Mouse (Mus musculus) lung, adult 2 months (tissue): ENCODE data around the gene Mad1l1. TPM values are rescaled to one million over a fixed set of nuclear protein-coding genes. Genes with fewer than 3 reads are reported as not detected.

Experiments
- DNase-seq: peaks from one replicate; pipeline ENCODE4 v3.0.0; 2022
- H3K4me1 ChIP-seq: fragments of 200-500 bp; 2 replicates; pipeline ENCODE4 v1.6.1; 2011; ENCODE audit warnings: low read length; ENCODE audit not compliant: control insufficient read depth, insufficient read depth
- H3K4me3 ChIP-seq: fragments of 200-500 bp; replicated peaks from 2 replicates; pipeline ENCODE3; 2011; ENCODE audit warnings: low read depth, mild to moderate bottlenecking, control low read depth, low read length; ENCODE audit errors: extremely low read depth
- CTCF ChIP-seq: fragments of 200-500 bp; IDR thresholded peaks from 2 replicates; pipeline ENCODE4 v1.5.1; 2011; ENCODE audit warnings: mild to moderate bottlenecking, low read length, control low read depth; ENCODE audit not compliant: insufficient read depth
- POLR2A ChIP-seq: fragments of 200-500 bp; IDR thresholded peaks from 2 replicates; pipeline ENCODE4 v1.6.1; 2011; ENCODE audit warnings: low read depth, mild to moderate bottlenecking, control low read depth, low read length, borderline replicate concordance; ENCODE audit errors: extremely low read depth
- WGBS: fragments of 180-500 bp; shearing (Covaris S2); methylation state at CpG from one replicate; pipeline ENCODE4 v1.1.7; 2018; 5-methylcytosine and 5-hydroxymethylcytosine counted together
- polyA plus RNA-seq: library from polyadenylated mRNA; depleted of rRNA; stranded (reverse); fragments of >200 nt; gene quantifications from 2 replicates; pipeline ENCODE4 v1.2.3, GENCODE M21; 2012

Gene Mad1l1
- polyA plus RNA-seq, 1 experiment: 21.6 TPM

DNA sequence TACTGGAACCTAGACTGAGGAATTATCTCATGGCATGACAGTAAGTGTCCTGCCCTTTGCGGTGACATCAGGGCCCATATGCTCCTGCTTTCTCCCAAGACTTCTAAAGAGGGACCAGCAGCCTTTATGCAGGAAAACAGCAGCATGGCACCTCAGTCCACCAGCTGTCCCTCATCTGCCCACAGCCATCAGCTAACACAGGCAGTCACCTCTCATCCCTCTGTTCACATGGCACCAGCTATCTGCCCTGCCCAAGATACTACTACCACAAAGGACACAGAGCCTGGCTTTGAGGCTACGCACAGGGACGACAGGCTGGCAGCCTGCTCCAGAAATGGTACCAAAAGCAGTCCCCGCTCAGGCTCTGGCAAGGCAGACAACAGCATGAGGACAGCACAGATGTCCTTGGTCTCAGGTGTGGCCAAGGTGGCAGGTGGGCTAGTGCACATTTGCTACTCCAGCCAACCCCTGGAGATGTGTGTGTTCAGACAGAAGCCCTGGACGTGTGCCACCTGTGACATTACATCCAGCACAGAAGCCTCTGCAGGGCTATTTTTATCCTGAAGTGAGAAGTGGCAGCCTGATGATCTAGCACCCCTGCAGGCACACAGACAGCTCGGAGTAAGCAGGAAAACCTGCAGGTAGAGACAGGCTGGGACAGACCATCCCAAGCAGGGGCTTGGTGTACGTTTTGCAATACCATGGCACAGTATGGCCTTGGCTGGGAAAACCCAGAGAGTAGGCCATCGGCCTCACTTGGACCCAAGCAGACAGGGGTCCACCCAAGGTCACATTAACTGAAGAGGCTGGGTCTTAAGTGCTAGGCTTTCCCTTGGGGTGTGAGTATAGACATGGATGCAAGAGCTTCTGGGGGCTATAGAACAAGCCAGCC is 185.4 kb downstream of the Mad1l1 start:
- Histone ChIP-seq H3K4me3 (no peak overlapping the region), H3K4me1 (no peaks in the 10 kb centered on the region)
- TF ChIP-seq CTCF: no peak
- no peak for TF ChIP-seq POLR2A
- WGBS: 91% methylated on average over 8 of the region's 8 CpGs
- DNase-seq: no peak

DNA sequence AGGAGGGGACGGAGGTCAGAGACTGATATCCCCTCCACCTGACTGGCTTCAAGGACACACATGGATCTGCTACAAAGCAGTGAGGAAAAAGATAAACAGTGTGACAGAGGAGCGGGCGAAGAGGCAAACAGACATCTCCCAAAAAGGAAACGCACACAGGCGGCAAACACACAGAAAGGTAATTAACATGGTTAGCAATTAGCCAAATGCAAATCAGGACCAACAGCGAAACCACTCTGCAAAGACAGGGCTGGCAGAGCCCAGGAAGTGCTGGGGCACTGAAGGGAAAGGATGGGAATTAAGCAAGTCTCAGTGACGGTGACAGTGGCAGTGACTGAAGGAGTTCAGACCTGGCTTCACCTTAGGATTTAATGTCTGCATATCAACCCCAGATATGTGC is 187.3 kb downstream of the Mad1l1 start:
- no peak overlapping the region for H3K4me3 ChIP-seq
- no peak for DNase-seq
- H3K4me1 ChIP-seq: no peaks in the 10 kb centered on the region
- TF ChIP-seq CTCF (no peak), POLR2A (no peak)
- WGBS: 92% methylated on average over 7 of the region's 7 CpGs

DNA sequence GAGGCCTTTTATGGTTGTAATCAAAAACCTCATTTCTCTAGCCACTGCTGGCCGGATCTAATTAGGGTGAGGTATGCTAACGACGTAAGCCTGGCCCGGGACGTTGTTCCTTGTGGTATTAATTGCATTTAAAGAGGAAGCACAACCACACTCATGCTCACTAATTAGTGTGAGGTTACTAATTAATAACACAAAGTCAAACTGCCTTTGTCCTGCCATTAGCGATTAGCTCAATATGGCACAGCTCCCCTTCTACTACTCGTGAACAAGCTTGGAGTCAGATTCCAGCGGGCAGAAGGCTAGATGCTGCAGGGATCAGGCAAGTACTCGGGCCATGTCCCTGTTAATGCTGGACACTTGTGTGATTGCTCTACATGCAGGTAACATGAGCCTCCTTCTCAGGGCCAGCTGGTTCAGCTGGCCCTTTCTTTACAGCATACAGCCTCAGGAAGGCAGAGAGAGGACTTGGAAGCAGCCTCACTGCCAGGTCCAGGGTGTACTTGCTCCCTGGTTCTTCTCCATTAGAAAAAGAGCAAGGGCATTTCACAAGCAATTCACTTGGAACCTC is 192.9 kb downstream of the Mad1l1 start:
- TF ChIP-seq POLR2A: no peak
- no peak for TF ChIP-seq CTCF
- no peak overlapping the region for H3K4me3 ChIP-seq
- 93% methylated on average over 9 of the region's 9 CpGs for WGBS
- H3K4me1 ChIP-seq: 0 out of 2 replicates have a peak, but pooled peaks cover 3% of the 10 kb centered on the region
- DNase-seq: no peak

DNA sequence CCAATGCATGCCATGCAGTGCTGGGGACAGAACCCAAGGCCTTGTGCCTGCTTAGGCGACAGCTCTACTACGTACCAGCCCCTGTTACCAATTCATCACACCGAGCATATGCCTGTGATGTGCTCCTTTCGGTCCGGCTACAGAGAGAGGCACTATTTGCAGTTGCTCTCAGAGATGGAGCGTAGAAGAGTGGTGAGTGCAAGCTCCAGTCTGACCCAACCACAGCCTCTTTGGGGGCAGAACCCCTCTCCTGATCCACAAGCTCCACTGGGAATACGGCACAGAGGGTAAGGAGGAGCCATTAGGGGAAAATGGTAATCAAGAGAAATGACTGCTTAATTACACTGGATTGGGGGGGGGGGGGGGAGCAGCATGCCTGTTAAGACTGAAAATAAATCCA is 193.4 kb downstream of the Mad1l1 start:
- H3K4me1 ChIP-seq: 0 out of 2 replicates have a peak, but pooled peaks cover 3% of the 10 kb centered on the region
- WGBS: 92% methylated on average over 7 of the region's 7 CpGs
- DNase-seq: no peak
- no peak for TF ChIP-seq CTCF
- no peak for TF ChIP-seq POLR2A
- H3K4me3 ChIP-seq: no peak overlapping the region

DNA sequence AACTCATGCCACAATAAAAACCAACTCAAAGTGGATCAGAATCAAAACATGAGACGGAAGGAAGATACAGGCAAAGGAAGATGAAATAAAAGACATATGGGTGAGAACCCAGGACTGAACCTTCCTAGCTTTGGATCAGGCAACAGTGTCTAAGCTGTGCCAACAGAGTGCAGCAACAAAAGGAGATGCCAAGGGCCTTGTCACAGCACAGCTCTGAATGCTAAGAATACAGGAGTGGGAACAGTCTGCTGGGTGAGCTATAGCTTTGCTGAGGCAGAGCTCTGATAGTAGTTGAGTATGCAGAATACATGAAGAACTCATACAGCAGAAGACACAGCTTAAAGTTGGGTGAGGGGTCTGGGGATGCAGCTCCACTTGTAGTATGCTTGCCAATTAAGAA is 196.7 kb downstream of the Mad1l1 start:
- no peak for DNase-seq
- no peak overlapping the region for H3K4me3 ChIP-seq
- 96% methylated on average over 1 of the region's 1 CpGs for WGBS

DNA sequence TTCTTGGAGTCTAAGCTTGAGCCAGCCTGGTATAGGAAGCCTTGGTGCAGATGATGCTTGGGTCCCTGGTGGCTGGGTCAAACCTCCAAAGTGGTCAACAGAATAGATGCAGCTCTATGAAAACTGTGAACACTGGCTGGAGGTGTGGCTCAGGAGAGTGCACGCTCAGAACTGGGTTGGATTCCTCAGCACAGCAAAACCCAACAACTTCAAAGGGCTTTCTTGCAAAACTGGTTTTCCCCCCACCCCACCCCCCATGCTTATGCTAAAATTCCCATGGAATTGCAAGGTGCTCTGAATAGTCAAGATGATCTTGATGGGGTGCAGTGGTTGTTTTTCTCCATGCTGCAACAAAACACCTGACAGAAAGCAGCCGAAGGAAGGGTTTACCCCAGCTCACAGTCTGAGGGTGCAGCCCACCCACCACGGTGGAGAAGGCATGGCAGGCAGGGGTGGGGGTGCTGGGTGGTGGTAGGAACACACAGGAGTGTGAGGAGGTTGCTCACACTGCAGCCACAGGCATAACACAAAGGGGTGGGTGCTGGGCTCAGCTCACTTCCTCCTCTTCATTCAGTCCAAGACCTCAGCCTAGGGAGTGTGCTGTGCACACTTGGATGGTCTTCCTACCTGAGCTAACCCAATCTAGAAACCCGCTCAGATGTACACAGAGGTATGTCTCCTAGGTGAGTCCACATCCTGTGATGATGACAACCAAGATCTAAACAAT is 197.5 kb downstream of the Mad1l1 start:
- TF ChIP-seq POLR2A (no peak), CTCF (no peak)
- WGBS: 61% methylated on average over 4 of the region's 4 CpGs
- no peak for DNase-seq
- no peak overlapping the region for H3K4me3 ChIP-seq
- H3K4me1 ChIP-seq: 0 out of 2 replicates have a peak, but pooled peaks cover 3% of the 10 kb centered on the region

More for the DNA sequence above, 196.7 kb downstream of the Mad1l1 start:
- 0 out of 2 replicates have a peak, but pooled peaks cover 3% of the 10 kb centered on the region for H3K4me1 ChIP-seq
- TF ChIP-seq CTCF (no peak), POLR2A (no peak)

DNA sequence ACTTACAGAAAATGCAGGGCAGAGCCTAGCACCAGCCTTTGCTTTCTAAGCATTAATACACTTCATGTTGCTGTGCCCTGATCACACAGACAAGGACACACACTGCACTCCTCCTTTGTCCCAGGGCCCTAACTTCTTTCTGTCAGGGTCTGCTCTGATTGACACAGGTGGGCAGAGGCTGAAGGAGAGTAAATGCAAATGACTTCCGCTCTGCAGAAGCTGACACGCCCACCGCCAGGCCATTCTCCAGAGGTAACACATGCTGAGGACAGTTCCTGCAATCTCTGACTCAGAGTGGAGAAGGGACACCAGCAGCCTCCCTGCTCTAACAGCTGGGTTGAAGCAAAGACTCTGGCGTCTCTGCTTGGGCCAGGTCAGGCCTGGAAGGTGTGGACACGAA is 198.2 kb downstream of the Mad1l1 start:
- TF ChIP-seq CTCF (no peak), POLR2A (no peak)
- 56% methylated on average over 5 of the region's 5 CpGs for WGBS
- no peak for DNase-seq

DNA sequence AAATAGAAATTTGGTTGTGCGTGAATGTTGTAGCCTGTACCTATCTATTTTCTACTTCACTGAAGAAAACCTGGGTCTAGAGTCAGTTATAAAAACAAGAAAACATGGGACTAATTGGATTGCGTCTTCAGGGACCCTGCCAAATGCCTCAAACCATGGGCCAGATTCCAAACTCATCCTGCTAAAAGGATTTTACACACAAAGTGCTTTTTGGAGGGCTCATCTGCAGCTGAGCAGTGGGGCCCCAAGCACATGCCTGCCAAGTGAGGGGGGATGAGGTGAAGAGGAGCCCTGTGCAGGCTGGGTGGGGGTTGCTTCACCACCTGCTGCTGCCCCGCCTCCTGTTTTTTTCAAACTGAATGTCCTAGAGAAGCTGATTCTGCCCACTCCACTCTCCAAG is 199.4 kb downstream of the Mad1l1 start:
- WGBS: 88% methylated on average over 3 of the region's 3 CpGs
- TF ChIP-seq POLR2A (no peak), CTCF (no peak)
- DNase-seq: no peak
- Histone ChIP-seq H3K4me3 (no peak overlapping the region), H3K4me1 (0 out of 2 replicates have a peak, but pooled peaks cover 3% of the 10 kb centered on the region)

More for the DNA sequence above, 198.2 kb downstream of the Mad1l1 start:
- Histone ChIP-seq H3K4me1 (0 out of 2 replicates have a peak, but pooled peaks cover 3% of the 10 kb centered on the region), H3K4me3 (no peak overlapping the region)

DNA sequence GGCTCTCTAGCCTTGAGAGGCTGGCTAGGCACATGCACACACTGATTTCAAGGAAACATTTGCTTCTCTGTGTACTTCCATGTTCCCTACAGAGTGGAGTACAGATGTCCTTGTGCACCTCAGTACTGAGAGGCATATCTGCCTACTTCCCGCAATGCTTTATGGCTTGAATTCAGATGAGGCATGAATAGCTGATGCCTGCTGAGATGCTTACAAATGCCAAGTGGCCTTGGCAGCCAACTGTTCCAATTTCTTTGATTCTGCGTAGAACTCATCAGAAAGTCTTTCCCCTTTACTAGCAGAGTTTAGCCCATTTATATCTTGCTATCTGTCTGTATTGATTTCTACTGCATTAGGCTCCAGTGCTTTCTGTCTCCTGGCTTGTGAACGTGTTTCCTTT is 202.4 kb downstream of the Mad1l1 start:
- DNase-seq: no peak
- 98% methylated on average over 3 of the region's 3 CpGs for WGBS
- Histone ChIP-seq H3K4me1 (peaks cover 17% of the 10 kb centered on the region), H3K4me3 (no peak overlapping the region)
- TF ChIP-seq CTCF (no peak), POLR2A (no peak)

DNA sequence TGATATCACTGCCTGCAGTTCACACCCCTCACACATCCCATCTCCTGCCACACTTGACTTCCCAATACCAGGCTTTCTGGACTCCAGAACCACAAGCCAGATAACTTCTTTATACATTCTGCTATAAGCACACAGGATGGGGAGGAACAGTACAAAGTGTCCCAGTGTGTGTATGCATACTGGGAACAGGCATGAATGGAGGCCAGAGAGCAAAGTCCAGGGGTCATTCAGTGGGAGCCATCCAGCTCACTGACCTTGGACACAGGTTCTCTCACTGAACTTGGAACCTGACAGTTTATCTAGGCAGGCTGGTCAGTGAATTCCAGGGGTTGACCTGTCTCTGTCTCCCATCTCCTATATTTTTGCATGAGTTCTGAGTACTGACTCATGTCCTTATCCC is 203.4 kb downstream of the Mad1l1 start:
- no peak for DNase-seq
- H3K4me3 ChIP-seq: no peak overlapping the region
- H3K4me1 ChIP-seq: peaks cover 15% of the 10 kb centered on the region
- TF ChIP-seq POLR2A: no peak
- no peak for TF ChIP-seq CTCF
